Mouse (Mus musculus) lung, adult 2 months (tissue): ENCODE measurements around the gene Pif1. TPM values are rescaled to one million over a fixed set of nuclear protein-coding genes. Genes with fewer than 3 reads are reported as not detected.

Experiments
- DNase-seq: peaks from one replicate; pipeline ENCODE4 v3.0.0; 2022
- H3K4me1 ChIP-seq: fragments of 200-500 bp; 2 replicates; pipeline ENCODE4 v1.6.1; 2011; ENCODE audit warnings: low read length; ENCODE audit not compliant: control insufficient read depth, insufficient read depth
- H3K4me3 ChIP-seq: fragments of 200-500 bp; replicated peaks from 2 replicates; pipeline ENCODE3; 2011; ENCODE audit warnings: low read depth, mild to moderate bottlenecking, control low read depth, low read length; ENCODE audit errors: extremely low read depth
- CTCF ChIP-seq: fragments of 200-500 bp; IDR thresholded peaks from 2 replicates; pipeline ENCODE4 v1.5.1; 2011; ENCODE audit warnings: mild to moderate bottlenecking, low read length, control low read depth; ENCODE audit not compliant: insufficient read depth
- POLR2A ChIP-seq: fragments of 200-500 bp; IDR thresholded peaks from 2 replicates; pipeline ENCODE4 v1.6.1; 2011; ENCODE audit warnings: low read depth, mild to moderate bottlenecking, control low read depth, low read length, borderline replicate concordance; ENCODE audit errors: extremely low read depth
- WGBS: fragments of 180-500 bp; shearing (Covaris S2); methylation state at CpG from one replicate; pipeline ENCODE4 v1.1.7; 2018; 5-methylcytosine and 5-hydroxymethylcytosine counted together
- polyA plus RNA-seq: library from polyadenylated mRNA; depleted of rRNA; stranded (reverse); fragments of >200 nt; gene quantifications from 2 replicates; pipeline ENCODE4 v1.2.3, GENCODE M21; 2012

Gene Pif1
- polyA plus RNA-seq, 1 experiment: 1.0 TPM

DNA sequence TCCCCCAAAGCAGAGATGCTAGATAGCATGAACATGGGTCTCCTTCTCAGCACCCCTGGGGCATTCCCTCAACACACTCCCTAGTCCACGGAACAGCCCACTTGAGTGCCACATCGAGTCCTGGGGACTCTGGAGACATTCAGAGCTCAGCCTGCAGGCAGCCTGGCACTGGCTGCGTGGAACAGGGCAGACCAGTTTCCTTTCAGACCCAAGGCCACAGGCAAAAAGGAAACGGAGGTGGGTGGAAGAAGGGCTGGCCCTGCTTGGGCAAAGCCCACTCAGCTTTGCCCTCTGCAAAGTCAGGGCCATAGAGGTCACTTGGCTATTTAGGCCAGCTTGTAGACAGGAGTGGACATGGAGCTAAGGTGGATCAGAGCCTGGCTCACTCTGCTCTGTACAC is 39.1 kb upstream of the Pif1 start:
- WGBS: 34% methylated on average over 4 of the region's 4 CpGs
- Histone ChIP-seq H3K4me1 (peaks cover 9% of the 10 kb centered on the region), H3K4me3 (no peak overlapping the region)
- DNase-seq: no peak
- TF ChIP-seq CTCF: no peak
- no peak for TF ChIP-seq POLR2A

DNA sequence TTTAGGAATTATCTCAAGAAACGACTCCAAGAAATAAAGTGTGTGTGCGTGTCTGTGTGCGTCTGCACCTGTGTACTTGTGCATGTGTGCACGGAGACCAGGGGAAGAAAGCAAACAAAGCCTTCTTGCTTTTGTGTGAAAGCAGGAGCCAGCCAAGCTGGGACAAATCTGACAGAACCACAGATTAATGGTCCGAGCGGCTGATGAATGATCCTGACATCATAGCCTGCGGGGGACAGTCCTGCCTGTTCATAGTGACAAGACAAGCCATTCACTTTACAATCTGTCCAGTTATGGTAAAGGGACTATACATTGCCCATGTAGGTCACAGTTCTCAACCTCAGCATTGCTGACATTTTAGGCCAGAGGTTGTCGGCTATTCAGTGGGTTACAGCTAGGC is 38.6 kb upstream of the Pif1 start:
- TF ChIP-seq CTCF: no peak
- TF ChIP-seq POLR2A: no peak
- DNase-seq: no peak
- H3K4me3 ChIP-seq: no peak overlapping the region
- peaks cover 9% of the 10 kb centered on the region for H3K4me1 ChIP-seq
- WGBS: 66% methylated on average over 8 of the region's 8 CpGs

DNA sequence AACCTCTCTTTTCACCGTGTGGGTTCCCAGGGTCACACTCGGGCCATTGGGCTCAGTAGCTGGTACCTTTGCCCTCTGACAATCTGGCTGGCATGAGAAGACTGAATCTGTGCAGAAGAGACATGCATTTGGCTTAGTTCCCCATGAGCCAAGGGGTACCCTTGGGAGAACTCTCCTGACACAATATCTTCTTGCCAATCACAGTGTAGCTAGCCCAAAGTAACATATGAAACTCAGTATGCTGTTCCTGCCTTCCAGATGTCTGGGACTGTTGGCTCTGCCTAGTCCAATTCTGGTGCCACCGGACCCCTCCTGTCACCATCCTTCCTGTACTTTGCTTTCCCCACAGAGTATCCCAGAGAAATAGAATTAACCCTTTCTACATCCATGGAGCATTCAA is 37.8 kb upstream of the Pif1 start:
- no peak for DNase-seq
- WGBS: 78% methylated on average over 3 of the region's 3 CpGs
- H3K4me3 ChIP-seq: no peak overlapping the region
- no peak for TF ChIP-seq POLR2A
- no peak for TF ChIP-seq CTCF
- H3K4me1 ChIP-seq: peaks cover 9% of the 10 kb centered on the region

DNA sequence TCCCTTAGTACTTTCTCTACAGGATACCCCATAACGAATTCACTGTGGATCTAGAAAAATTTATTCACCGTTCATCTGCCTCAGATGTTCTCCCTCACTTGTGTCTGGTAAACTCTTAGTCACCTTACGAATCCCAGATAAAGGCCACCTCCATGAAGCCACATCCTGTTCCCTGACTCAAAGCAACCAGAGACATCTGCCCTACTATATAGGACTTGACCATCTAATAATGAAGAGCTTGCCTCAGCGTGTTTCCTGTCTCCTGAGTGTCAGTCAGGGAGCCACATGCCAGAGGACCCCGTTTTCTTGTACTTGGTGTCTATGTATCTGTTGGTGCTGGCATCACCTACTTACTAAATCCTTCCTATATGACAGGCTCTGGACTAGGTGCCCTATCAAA is 37.3 kb upstream of the Pif1 start:
- no peak for DNase-seq
- no peak for TF ChIP-seq POLR2A
- no peak for TF ChIP-seq CTCF
- 68% methylated on average over 5 of the region's 5 CpGs for WGBS
- peaks cover 10% of the 10 kb centered on the region for H3K4me1 ChIP-seq
- H3K4me3 ChIP-seq: no peak overlapping the region

DNA sequence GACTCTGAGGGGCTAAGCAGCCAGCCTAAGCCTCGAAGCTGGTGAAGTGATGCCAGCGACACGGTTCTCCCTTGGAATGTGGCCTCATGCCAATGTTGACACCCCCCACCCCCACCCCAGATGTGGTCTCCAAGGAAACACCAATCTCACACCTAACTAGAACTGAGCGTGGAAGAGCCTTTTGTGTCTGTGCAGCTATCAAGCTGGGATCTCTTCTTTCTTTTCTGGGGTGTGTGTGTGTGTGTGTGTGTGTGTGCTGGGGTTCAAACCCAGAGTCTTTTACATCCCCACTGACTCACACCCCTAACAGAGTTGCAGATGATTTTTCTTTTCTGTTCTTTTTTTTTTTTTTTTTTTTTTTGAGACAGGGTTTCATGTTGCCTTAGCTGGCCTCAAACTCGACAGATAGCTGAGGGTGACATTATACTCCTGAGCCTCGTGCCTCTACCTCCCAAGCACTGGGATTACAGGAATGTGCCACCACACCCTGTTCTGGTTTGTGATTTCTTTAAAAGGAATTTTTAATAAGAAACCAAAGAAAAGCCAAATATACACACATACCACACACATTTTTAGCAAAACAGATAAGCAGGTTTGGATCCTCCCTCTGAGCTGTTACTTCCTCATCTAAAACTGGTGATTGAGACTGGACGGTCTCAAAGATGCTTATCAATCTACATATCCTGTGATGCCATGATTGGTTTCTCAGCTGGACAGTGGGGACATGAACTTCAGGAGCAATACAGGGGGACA is 36.7 kb upstream of the Pif1 start:
- no peak for TF ChIP-seq POLR2A
- TF ChIP-seq CTCF: no peak
- 19% methylated on average over 7 of the region's 7 CpGs for WGBS

DNA sequence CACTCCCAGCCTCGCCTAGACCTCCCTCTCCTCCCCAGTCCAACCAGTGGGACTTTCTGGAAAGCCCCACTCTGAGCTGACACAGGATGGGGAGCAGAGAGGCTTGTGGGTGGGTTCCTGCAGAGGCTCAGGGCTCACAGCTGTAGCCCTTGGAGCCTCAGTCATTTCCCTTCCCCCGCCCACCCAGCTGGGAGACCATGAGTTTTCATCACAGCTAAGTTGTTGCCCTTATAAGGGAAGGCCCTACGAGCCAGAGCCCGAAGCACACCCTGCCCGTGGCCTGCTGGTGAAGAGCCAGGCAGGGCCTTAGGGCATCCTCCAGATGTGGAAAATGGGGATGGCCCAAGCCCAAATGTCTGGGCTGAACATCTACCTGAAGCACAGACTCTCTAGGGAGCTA is 35.9 kb upstream of the Pif1 start:
- TF ChIP-seq POLR2A: no peak
- TF ChIP-seq CTCF: no peak
- DNase-seq: peak; percentile 35
- 24% methylated on average over 5 of the region's 5 CpGs for WGBS
- Histone ChIP-seq H3K4me3 (no peak overlapping the region), H3K4me1 (peaks cover 7% of the 10 kb centered on the region)

More for the DNA sequence above, 36.7 kb upstream of the Pif1 start:
- no peak for DNase-seq
- Histone ChIP-seq H3K4me1 (peaks cover 11% of the 10 kb centered on the region), H3K4me3 (no peak overlapping the region)

DNA sequence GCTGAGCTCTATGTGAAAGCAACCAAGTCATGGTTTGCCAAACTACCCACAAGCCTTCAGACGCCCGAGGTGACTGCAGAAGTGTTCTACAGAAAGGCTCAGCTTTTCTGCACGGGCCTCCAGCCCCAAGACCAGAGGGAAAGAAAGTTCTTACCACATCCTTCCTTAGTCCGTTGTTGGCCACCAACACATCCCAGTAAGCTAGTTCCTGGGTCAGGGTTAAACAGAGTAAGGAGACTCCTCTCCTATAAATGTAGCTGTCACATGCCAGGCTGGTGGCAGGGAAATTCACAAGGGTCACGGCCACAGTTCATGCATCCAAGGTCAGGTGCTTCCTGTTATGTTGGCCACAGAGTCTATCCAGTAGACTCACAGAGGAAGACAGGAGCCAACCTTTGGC is 34.8 kb upstream of the Pif1 start:
- WGBS: 58% methylated on average over 5 of the region's 5 CpGs
- Histone ChIP-seq H3K4me3 (no peak overlapping the region), H3K4me1 (peaks cover 7% of the 10 kb centered on the region)
- DNase-seq: no peak
- no peak for TF ChIP-seq POLR2A
- no peak for TF ChIP-seq CTCF

DNA sequence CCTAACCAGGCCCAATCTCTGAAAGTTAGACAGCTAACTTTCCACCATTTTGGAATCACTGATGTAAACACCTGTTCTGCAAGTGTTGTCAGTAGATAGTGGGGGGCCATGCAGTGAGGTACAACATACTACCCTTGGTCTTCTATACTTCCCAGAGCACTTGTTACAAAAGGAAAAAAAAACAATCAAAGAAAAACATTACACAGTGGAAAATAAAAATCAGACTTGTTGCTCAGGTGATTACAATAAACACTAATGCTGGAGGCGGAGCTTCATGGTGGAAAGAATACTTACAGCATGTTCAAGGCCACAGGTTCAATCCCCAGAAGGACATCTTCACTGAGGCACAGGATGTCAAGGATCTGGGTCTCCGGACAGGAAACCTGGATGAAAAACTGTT is 34.2 kb upstream of the Pif1 start:
- WGBS: 91% methylated on average over 2 of the region's 2 CpGs
- H3K4me1 ChIP-seq: peaks cover 7% of the 10 kb centered on the region
- DNase-seq: no peak

DNA sequence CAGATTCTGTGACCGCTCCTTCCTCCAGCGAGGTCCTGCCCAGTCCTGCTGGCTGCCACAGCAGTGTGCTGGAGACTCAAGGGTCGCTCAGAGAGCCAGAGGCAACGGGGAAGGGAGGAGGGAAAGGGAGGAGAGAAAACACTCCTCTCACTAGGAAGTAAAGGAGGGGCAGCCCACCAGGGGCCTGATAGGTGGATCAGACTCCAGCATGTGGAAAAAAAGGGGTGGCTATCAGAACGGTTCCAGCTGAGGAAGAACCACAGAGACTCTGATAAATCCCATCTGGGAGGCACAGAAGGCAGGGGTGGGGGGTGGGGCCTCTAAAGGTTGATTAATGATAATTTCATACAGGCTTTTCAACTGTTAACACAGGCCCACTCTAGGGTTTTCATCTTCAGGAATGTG is 32.0 kb upstream of the Pif1 start:
- 16% methylated on average over 5 of the region's 5 CpGs for WGBS

More for the DNA sequence above, 34.2 kb upstream of the Pif1 start:
- H3K4me3 ChIP-seq: no peak overlapping the region
- no peak for TF ChIP-seq CTCF
- TF ChIP-seq POLR2A: no peak

DNA sequence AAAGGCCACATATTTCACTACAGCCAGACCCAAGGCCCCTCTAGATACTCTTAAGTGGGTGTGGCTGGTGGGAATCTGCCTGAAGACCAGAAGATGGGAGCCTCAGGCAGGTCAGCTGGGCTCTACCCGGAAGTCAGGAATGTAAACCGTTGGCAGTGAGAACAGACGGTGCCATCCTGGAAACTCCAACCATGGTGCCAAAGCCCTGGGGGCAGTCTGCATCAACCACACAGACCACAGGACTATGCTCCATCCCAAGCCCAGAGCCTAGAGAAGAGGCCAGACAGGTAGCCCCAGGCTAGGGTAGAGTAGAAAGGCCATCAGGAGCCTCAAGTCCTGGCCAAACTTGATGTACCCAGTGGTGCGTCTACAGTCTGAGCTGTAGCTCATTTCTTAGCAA is 31.3 kb upstream of the Pif1 start:
- WGBS: 58% methylated on average over 4 of the region's 4 CpGs
- no peak for DNase-seq
- peaks cover 6% of the 10 kb centered on the region for H3K4me1 ChIP-seq
- TF ChIP-seq POLR2A (no peak), CTCF (no peak)
- H3K4me3 ChIP-seq: no peak overlapping the region

More for the DNA sequence above, 32.0 kb upstream of the Pif1 start:
- H3K4me1 ChIP-seq: peaks cover 7% of the 10 kb centered on the region
- no peak for TF ChIP-seq POLR2A
- no peak for TF ChIP-seq CTCF
- no peak overlapping the region for H3K4me3 ChIP-seq
- DNase-seq: no peak
